Mouse (Mus musculus): ENCODE results near the gene Hscb.

The Hscb gene

GRCm38 (mm10) chr5:110831036-110831720, 8.4 kb downstream of the Hscb start:
- in situ Hi-C loops (cut with MseI, MboI) = no loop called here

DNA sequence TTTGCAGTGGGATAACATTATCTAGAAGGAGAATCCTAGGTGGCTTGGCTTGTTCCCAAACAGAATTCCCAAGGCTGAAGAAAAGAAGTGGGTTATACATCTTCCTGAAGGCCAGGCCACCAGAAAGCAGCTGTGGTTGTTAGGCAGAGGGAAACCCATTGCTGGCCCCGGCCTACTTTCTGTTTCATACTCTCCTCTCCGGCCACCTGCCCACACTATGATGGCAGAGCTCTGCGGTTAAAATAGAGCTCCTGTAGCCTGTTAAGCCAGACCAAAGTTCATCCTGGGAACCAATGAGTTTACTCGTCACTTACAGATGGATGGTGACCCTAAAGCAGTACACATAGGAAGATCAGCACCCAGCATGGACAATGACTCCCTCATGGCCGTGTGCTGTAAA, 12.0 kb downstream of the Hscb start:
- in situ Hi-C loops (cut with MseI, MboI) = no loop called here

- in situ Hi-C loops (cut with MseI, MboI) = no loop called here
These were observed 12.6 kb downstream of the Hscb start for GRCm38 (mm10) chr5:110826781-110827495.

DNA sequence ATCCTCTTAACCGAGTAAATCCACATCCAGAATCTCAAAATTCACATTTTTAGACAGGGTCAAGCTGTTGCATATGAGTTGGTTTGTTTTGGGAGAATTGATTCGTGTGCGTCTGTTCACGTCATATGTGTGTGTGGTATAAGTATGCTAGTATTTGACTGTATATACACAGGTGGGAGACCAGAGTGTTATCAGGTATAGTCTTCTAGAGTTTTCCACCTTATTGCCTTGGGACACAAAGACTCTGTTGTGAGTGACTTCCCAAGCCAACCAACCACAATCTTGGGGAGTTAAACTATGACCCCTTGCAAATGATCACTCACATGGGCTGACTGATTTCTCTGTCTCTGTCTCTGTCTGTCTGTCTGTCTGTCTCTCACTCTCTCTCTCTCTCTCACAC, 15.2 kb downstream of the Hscb start:
- in situ Hi-C loops (cut with MseI, MboI) = no loop called here

- in situ Hi-C loops (cut with MseI, MboI) = no loop called here
These were observed 29.8 kb downstream of the Hscb start, which contains the start of gene Ulk1 for GRCm38 (mm10) chr5:110809667-110810325. Gene Ulk1, minus strand, starts transcription at chr5:110810097.

DNA sequence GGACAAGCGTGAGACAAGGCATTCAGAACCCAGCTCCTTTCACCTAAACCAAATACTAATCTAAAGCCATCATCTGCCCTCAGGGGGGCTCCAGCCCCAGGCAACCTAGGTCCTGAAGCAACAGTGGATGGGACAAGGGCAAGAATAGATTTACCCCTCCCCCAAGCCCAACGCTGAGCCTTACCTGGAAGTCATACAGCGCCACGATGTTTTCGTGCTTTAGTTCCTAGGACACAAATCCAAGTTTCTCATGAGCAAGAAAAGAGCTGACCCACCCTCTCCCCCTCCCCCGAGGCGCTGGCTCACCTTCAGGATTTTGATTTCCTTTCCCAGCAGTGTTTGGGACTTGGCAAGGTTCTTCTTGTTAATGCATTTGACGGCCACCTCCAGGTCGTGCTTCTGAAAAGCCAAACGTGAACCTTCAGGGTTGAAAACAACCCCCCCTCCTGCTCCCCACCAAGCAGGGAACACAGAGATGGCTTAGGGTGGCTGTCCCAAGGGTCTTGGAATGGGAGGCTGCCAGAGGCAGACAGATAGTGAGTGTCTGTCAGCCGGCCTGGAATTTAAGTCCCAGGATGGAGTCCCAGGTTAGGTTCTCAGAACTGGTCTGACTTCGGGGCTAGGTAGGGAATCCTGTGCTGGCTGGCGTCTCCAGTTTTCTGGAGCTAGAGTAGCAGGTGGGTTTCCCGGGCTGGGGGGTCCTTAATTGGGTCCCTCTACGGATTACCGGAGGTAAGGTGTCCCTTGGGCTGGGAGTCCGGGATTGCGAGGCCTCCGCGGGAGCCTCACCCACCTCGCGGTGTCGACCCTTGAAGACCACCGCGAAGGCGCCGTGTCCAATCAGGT, 30.5 kb downstream of the Hscb start:
- in situ Hi-C loops (cut with MseI, MboI) = no loop called here

DNA sequence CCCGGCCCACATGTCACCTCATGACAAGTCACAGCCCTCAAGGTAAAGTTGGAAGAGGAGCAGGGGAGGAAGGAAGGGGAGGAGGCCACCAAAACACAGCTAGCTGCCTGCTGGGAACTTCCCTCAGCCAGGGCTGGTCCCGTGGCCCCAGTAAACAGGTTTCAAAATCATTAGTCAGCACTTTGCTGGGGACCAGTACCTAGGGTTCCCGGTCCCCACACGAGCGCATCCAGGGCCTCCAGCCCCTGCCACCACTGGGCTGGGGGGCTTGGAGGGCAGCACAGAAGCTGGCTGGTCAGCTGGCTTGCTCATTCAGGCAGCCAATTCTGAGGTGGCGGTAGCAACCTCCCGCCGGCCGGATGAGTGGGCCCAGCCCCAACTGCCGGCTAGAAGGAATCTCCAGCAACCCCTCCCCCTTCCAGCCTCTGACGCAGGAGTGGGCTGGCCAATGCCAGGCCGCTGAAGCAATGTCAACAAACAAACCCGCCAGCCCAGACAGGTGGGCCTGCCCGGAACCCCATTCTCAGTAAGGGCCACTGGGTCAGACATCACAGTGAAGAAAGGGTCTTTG, 31.4 kb downstream of the Hscb start:
- in situ Hi-C loops (cut with MseI, MboI) = no loop called here

- in situ Hi-C loops (cut with MseI, MboI) = no loop called here
These were observed 32.1 kb downstream of the Hscb start for GRCm38 (mm10) chr5:110807453-110807852.

DNA sequence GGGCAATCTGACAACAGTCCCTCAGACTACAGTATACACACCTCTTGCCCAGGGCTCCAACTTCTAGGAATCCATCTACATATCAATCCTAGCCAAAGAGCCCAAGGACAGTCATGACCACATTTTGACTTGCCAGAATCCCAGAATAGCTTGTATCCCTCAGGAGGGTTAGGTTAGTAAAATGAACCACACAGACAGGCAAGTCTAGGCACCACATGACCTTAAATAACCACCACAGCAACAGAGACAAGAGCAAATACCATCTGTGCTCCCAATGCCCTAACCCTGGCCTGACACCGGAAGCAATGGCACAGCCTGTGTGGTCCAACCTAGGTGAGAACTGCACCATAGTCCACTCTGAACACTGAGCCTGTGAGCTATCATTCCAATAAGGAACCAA, 32.9 kb downstream of the Hscb start:
- in situ Hi-C loops (cut with MseI, MboI) = no loop called here

GRCm38 (mm10) chr5:110806154-110806553, 33.4 kb downstream of the Hscb start:
- in situ Hi-C loops (cut with MseI, MboI) = no loop called here

DNA sequence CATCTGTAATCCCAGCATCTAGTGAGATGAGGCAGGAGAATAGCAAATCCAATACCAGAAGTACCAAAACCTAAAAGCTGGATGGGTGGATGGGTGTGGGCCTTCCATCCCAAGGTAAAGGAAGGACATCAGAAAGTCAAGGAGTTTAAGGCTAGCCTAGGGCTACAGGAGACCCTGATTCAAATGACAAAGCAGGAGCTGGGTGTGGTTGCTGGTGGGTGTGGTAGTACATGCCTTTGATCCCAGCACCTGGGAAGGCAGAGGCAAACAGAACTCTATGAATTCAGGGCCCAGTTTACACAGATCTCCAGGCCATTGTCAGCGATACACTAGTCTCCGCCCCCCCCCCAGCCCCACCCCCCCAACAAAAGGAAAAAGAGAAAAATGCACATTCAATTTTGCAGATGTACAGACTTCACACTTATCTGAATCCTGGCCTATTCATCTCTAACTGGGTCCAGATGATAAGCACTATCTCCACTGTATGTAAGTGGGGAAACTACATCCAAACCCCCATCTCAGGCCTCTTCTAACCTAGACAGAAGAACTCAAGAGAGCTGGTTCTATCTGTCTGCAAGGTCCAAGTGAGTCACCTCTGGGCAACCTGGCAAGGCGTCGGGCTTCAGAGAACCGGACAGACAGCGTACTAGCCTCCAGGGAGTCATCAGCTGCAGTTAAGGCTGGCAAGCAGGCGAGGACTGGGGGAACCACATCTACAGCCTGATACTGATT, 35.4 kb downstream of the Hscb start:
- in situ Hi-C loops (cut with MseI, MboI) = no loop called here

- in situ Hi-C loops (cut with MseI, MboI) = no loop called here
These were observed 36.8 kb downstream of the Hscb start for GRCm38 (mm10) chr5:110802809-110803208.

GRCm38 (mm10) chr5:110802186-110802585, 37.4 kb downstream of the Hscb start:
- in situ Hi-C loops (cut with MseI, MboI) = no loop called here

DNA sequence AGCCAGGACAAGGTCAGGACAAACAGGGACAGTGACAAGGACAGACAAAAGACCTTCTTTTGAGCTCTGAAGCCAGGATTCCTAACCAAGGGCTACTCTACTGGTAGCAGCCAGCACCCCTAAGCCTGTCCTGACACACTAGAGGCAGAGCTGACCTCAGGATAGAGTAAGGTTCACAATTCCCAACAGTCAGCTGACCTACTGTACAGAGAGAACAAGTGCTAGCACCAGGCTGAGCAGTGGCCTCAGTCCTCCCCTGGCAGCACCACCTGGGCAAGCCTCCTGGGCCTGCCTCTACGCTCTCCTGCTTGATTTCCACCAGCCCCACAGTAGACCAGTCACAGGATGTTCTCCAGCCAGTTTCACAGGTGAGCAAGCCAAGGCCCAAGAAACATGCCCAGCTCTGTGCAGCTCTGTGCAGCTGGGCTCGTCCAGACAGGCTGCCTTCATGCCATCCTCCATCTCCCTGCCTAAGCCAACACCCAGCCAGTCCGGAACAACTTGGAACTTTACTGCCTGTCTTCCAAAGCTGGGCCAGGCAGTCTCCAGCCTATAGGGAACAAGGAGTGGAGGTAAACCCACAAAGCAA, 38.4 kb downstream of the Hscb start:
- in situ Hi-C loops (cut with MseI, MboI) = no loop called here

DNA sequence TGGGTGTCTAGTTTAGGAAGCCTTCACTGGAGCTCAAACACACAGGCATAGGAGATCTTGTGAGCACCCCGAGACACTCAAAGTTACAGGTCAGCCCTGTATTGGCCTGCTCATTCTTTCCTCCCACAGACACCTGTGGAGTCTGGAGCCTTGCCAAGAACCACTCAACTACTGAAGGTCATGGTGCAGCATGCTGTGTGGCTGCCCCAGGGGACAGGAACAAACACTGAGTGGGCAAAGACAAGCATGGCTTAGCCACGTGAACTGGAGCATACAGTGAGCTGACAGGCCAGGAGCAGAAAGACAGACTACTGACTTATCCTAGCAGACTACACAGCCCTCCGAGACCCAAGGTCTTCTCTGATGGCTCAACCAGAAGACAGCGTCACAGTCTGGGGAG, 41.9 kb downstream of the Hscb start:
- in situ Hi-C loops (cut with MseI, MboI) = no loop called here

- in situ Hi-C loops (cut with MseI, MboI) = no loop called here
These were observed 45.2 kb downstream of the Hscb start for GRCm38 (mm10) chr5:110794363-110794762.

GRCm38 (mm10) chr5:110788684-110789083, 50.9 kb downstream of the Hscb start:
- in situ Hi-C loops (cut with MseI, MboI) = no loop called here

- in situ Hi-C loops (cut with MseI, MboI) = no loop called here
These were observed 53.3 kb downstream of the Hscb start for GRCm38 (mm10) chr5:110786081-110786835.

DNA sequence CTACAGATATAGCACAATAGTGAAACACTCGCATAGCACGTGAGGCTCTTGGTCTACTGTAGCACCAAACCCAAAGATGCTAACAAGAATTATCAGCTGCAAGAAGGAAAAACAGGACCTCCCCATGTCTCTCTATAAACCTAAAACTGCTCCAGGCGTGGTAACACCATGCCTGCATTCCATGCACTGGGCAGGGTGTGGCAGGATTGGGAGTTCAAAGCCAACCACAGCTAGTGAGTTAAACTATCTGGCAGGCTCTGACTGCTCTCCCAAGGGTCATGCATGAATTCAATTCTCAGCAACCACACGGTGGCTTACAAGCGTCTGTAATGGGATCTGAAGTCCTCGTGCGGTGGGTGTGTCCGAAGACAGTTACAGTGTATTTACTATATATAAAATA, 56.4 kb downstream of the Hscb start:
- in situ Hi-C loops (cut with MseI, MboI) = no loop called here

All from mouse trophoblast stem cell (cell line).